Mouse (Mus musculus) megakaryocyte, embryonic 14.5 days (primary cell): ENCODE data around the gene Cops3.

ENCODE experiments used
- FLI1 ChIP-seq: IDR thresholded peaks from 2 replicates; pipeline ENCODE4 v1.6.1; 2012; ENCODE audit warnings: low read length, inconsistent platforms, mixed read lengths
- GATA1 ChIP-seq: IDR thresholded peaks from 3 replicates; pipeline ENCODE4 v1.6.1; 2012; ENCODE audit warnings: mixed read lengths, low read length, inconsistent platforms, borderline replicate concordance

DNA sequence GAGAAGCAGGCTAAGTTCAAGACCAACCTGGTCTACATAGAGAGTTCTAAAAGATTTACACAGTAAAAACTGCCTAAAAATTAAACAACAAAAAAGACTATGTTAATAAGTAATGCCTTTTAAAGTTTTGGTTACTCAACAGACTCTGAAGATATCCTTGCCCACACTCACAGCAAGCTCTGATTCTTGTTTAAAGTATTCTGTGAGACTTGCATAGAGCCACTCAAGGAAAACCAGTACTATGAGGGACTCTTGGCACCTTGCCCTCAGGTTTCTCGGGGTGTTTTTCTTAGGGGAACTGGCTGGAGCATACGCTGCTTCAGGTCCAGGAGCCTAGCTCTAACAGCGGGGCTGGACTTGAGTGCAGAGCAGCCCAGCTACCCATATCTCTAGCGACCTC lies 60.2 kb downstream of the Cops3 start:
- TF ChIP-seq FLI1 (no peak), GATA1 (no peak)
